Mouse (Mus musculus) natural killer cell, adult 2 months (primary cell): Measurements from ENCODE around the gene Armh4.

Experiments
- DNase-seq, 2 experiments: peaks; one replicate each; pipeline ENCODE4 v3.0.0; 2022; ENCODE audit warnings: low spot score in 2 of 2

Gene Armh4

DNA sequence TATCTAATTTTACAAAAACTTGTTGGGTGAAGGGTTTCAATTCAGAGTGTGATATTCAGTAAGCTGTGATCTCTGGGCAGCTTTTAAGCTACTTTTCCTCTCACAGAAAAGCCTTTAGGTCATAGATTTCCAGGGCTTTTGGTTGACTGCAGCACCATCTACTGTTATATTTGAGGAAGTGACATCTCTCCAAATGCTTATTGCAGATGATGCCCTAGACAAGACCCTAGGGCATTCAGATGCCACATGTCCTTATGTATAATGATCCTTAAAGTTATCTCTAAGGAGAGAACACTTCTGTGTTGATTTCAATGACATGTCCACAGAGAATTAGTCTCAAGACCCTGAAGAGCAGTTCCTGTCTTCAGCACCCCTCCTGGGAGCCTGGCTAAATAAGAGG lies 49.2 kb downstream of the Armh4 start:
- no peak for DNase-seq

DNA sequence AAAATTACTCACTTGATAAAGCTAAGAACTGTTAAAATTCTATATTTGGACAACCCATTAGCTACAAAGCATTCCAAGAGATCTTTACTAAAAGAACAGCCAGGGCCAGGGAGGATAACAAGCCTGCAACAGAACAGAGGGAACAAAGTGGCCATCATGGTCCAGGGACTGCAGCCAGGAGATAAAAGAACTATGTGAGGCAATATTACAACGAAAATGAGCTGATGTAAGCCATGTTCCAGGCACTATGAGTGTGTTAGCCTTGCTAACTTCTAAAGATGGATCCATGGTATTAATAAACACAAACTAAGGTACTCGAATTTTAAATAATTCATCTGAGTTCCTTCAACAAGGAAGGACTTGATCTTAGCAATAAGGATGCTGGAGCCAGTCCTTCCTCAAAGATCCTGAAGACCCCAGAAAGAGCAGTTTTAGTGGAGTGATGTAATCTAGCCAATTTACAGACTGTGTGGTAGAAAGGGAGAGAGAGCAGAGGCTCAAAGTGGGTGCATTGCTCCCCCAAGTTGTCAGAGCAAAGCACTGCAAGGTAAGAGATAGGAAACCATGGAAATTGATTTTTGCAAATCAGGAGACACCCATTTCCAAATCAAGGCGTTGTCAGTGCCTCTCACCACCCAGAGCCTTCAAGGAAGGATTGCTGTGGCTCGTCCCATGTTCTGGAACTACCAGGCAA lies 59.7 kb downstream of the Armh4 start:
- no peak for DNase-seq

DNA sequence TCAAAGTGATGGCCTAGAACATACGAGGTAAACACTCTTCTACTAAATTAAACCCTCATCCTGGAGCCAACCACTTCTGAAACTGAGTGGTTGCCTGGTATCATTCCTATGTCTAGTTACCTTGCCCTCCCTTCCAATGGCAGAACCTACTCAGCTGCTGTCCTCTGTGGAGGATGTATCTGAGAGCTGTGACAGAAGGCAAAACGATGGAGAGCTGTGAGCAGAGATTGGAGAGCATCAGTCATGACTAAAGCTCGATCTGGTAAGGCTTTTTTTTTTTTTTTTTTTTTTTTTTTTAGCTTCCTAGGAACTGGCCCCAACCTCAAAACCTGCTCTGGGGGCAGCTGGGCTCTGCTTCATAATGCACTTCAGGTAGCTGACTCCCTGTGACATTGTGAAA lies 60.4 kb downstream of the Armh4 start:
- DNase-seq = no peak

DNA sequence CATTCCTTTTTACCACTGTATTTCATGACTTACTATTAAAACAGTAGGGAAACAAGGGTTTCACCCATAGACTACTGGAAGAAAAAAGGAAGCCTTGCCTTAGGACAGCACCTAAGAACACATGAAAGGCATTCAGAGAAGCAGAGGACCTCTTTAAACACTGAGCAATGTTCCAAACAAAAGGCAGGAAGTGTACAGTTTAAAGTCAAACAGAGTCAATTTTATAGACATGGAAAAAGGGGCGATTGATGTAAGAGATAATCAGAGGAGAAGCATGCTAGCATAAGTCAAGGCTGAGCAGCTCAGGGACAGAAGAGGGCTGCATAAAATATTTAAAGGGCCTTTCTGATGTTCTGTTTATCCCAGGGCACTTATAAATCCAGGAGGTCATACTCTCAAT lies 61.9 kb downstream of the Armh4 start:
- DNase-seq = no peak

DNA sequence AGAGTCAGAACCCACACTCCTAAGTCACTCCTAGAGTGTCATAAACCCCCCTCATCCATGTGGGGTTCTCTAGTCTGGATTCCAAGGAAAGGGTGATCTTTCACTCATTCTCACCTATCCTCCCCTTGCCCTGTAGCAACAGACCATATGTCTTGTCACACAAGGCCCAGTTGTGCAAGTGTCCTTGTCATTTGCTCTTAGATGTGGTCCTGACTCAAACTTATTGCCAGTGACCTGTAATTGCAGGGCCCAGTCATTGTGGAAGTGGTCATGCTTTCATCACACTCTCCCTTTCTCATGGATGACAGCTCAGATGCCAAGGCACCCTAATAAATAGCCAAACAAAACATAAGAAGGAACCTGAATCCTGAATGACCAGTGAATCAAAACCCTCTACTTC lies 63.5 kb downstream of the Armh4 start:
- no peak for DNase-seq

DNA sequence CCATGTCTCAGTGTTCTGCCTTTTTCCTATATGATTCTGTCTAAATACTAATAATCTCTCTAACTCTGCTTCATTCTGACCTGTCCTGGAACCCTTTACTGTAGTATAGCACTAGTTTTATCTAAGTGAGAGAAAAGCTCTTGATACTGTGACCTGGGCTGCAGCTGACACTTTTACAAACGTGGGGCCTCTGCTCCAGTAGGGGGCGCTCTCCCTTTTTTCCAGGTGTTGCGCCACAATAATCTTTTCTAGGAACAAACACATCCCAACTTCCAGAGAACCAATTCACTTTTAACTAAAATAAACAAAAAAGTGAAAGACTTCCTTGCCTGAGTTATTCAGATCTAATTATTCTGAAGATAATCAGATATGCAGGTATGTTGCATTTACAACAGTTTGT lies 72.2 kb downstream of the Armh4 start:
- DNase-seq = no peak

DNA sequence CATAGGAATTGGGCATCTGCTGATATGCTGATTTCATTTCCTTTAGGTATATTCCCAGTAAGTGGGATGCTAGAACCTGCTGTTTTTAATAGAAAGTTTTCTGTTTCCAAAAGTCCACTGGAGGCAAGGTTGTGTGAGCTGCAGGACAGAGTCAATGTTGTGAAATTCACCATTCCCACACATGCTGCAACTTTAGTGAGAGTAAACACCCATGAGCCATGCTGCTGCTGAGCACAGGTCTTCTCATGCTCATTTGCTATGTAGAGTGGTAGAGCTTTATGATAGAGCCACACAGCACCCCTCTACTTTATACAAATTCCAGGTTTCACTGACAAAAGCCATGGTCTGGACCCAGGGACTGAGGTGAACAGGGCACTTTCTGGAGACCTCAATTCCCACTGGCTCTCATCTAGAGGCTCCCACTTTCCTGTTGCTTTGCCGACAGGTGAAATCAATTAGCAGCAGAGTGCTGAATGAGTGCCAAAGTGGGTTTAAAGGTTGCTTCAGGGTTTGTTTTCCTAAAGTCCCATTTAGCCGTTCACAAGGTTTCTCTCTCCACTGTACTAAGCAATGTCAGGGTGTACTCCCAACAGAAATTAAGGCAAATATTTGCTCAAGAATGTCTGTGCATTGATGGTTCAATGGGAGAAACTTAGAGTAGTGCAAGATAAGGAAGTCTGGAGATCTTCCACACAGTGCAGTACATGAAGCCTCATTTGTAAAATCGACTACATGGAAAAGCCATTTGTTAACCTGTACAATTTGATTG lies 79.6 kb downstream of the Armh4 start:
- no peak for DNase-seq

DNA sequence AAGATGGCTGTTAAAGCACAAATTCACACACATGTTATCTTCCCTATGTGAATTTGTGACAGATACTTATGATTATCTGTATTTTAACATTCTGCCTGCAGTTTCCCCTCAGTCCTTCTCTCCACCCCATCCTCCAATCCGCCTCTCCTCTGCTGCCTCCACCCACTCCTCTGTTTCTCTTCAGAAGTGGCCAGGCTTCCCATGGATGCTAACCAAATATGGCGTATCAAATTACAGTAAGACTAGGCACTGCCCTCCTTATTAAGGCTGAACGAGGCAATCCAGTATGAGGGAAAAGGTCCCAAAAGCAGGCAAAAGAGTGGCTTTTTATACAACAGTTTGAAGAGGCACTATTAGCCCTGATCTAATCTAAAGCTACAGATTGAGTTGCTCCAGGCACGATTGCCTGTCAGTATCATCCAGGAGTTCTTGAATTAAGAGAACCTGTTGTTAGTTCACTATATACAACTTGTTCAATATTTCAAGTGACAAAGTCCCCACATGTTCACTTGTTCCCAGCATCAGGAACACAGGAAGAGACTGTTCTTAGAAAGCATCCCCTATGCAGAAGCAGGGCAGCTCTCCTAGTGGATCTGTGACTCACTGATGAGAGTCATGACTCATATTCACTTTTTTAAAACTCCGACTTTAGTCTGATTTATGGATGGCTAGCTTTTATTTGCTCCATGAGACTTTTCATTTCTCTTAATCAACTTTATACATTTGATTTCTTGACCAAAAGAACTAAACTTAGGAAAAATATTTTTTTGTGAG lies 103.5 kb downstream of the Armh4 start:
- no peak for DNase-seq

DNA sequence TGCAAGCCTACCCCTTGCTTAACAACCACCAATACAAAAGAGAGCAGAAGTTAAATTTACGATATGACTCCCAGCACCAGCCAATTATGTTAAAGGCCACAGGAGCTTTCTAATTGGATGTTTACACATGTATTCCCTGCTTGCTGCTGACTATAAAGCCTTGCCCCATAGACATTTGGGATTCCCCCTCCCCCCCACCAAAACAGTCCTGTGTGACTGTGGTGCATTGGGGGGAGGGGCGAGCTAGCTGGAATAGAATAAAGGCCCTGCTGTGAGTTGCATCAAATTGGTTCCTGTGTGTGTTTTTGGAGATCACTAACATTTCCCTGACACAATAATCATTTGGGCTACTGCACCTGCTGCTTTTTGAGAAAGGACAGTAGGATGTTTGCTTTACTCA lies 106.6 kb downstream of the Armh4 start:
- no peak for DNase-seq

DNA sequence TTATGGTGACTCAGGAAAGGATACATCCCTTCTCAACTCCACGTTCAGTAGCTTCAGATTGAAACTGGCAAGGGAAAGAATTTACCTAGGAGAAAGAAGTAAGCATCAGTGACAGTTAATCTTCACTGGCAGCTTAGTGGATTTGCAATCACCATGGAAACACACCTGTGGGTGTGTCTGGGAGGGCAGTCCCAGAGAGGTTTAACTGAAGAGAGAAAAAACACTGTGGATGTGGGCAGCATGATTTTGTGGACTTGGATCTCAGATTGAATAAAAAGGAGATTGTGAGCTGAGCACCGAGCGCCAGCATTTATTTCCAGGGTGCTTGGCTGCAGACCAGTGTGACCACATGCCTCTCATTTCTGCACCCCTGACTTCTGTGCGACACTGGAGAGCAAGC lies 122.7 kb downstream of the Armh4 start:
- DNase-seq = no peak

DNA sequence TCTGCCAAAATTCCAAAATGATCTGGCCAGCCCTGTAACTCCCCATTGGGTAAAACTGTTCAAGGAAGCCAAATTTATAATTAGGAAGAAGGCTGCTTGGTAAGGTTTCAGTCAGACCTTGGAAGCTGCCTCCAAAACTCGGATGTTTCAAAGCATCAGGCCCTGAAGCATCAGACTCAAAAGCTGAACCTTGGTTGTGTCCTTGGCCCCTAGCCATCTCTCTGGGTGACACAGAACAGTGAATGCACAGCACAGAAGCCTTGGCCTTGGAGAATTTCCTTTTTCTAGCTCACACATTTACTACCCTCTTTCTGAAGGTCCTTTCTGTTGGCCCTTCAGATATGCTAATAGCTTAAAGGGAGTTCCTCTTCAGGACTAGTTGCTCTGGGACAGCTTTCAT lies 134.0 kb downstream of the Armh4 start:
- DNase-seq = no peak

DNA sequence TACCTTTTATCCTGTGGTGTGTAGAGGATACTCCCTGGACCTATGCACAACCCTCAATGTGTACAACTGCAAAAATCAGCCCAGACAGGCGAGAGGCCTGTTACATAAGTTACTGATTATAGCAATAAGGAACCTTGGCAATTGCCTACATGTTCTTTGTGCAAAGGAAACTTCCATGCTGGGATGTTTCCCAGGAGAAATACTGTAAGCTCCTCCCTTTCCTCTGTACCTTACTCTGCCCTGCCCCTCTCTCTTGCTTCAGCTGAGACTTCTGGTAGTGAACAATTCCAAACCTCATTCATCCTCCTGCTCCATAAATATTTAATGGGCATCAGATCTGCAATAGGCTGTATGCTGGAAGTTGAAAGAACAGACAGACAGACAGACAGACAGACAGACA lies 145.8 kb downstream of the Armh4 start:
- DNase-seq = no peak

DNA sequence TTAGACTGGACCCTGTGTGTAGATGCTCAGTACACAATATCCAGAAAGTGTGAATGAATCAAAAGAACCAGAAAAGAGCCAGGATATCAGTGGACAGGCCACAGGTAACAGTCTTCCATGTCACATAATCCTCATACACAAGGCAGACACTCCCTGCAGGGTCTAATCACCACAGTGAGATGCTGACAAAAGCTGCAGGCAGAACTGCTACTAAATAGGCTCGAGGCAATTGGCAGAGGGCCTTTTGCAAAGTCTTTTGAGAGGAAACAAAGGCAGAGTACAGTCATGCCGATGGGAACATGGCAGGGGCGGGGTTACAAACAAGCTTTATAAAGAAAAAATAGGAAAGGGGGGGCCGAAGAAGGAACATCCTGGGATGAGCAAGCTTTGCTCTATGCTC lies 157.1 kb downstream of the Armh4 start:
- DNase-seq = no peak
